Mouse (Mus musculus) heart, postnatal 14 days (tissue): ENCODE measurements around the gene Gm11541. TPM values are rescaled to one million over a fixed set of nuclear protein-coding genes. Genes with fewer than 3 reads are reported as not detected.
"Not testable (repeated sequence)": the region's sequence is repeated elsewhere in the genome, so short reads cannot be mapped to it uniquely, and the experiment has no call there.

Source experiments
- DNase-seq, 2 experiments: peaks; one replicate each; pipeline ENCODE4 v3.0.0; 2021 to 2022
- intact Hi-C: fragments of 180-260 bp; cut with DNase I; formaldehyde crosslinking; loops from one replicate; pipeline ENCODE4 v1.15.1; 2025
- total RNA-seq, 2 experiments: library from RNA; stranded (reverse); gene quantifications; 2 replicates each; pipeline ENCODE4 v1.2.3; 2021

Gm11541 gene
- total RNA-seq, 2 experiments from 2014 or later = not detected

GRCm38 (mm10) chr11:94699399-94699798 is 4.9 kb downstream of the Gm11541 start:
- no peak for DNase-seq
- intact Hi-C loops = no loop called here

GRCm38 (mm10) chr11:94697703-94698464 is 6.4 kb downstream of the Gm11541 start:
- intact Hi-C loops = no loop called here
- DNase-seq = no peak

GRCm38 (mm10) chr11:94697140-94697539 is 7.2 kb downstream of the Gm11541 start:
- intact Hi-C loops = no loop called here
- DNase-seq = no peak

DNA sequence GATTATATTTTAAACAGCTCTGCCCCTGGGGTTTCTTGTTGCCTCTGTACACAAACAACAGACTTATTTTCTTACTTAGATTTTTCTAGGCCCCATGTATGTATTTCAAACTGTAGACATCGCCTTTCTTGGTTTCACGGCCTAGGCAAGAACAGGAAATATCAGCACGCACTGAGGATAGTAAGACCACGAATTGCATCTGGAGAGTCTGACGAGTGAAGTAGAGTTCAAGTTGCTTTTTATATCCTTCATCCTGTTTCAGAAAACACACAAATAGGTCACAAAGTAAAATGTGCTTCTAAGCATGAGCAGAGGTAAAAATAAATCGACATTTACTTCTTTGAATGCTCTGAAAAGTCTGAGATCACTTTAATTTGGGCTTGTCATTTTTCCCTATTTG is 8.8 kb downstream of the Gm11541 start:
- DNase-seq = no peak
- intact Hi-C loops = no loop called here

GRCm38 (mm10) chr11:94692502-94692901 is 11.8 kb downstream of the Gm11541 start:
- intact Hi-C loops, DNase-seq: not testable (repeated sequence)

GRCm38 (mm10) chr11:94687178-94687577 is 17.1 kb downstream of the Gm11541 start:
- intact Hi-C loops = no loop called here
- DNase-seq = no peak

- intact Hi-C loops = no loop called here
- DNase-seq = no peak
Measured at GRCm38 (mm10) chr11:94682427-94682826, 21.9 kb downstream of the Gm11541 start.

GRCm38 (mm10) chr11:94681640-94682039 is 22.7 kb downstream of the Gm11541 start:
- no peak for DNase-seq
- intact Hi-C loops = no loop called here

DNA sequence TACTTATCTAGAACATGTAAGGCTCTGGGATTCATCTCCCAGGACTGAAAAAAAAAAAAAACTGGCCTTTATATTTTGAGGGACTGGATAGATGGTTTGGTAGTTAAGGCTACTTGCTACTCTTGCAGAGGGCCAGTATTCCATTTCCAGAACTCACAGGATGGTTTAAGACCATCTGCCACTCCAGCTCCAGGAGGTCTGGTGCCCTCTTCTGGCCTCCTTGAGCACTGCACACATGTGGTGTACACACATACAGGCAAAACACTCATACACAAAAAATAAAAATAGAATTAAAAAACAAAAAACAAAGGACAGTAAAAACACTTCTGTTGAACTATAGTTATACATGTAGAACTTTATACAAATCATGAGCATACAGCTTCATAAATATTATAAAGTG is 23.7 kb downstream of the Gm11541 start:
- intact Hi-C loops = no loop called here

DNA sequence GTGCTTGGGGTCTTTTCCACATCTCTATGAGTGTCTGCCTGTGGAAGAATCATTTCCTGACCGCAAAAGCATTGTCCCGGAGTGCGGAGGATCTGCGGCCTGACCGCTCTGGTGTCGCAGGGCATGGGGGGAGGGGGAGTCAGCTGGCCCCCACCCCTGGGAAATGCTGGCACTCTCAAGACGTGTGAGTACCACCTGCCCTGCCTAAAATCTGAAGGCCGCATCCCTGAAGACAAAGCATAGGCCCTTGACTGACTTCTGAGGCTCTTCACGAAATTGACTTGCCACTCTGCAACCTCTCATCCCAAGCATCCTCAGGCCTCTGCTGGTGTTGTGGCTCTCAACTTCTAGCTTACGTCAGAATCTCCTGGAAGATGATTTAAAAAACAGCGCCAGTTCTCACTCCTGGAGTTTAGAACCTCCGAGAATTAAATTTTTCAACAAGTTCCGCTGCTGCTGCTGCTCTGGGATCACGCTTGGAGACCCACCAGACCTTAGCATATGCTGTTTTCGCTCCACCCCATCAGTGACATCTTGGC is 26.6 kb downstream of the Gm11541 start:
- intact Hi-C loops = loop anchor here (2.0 kb wide), 1 partner anchor 23 kb away; no protein-coding TSS in a partner anchor
- no peak for DNase-seq

More for the DNA sequence above, 23.7 kb downstream of the Gm11541 start:
- DNase-seq = no peak

DNA sequence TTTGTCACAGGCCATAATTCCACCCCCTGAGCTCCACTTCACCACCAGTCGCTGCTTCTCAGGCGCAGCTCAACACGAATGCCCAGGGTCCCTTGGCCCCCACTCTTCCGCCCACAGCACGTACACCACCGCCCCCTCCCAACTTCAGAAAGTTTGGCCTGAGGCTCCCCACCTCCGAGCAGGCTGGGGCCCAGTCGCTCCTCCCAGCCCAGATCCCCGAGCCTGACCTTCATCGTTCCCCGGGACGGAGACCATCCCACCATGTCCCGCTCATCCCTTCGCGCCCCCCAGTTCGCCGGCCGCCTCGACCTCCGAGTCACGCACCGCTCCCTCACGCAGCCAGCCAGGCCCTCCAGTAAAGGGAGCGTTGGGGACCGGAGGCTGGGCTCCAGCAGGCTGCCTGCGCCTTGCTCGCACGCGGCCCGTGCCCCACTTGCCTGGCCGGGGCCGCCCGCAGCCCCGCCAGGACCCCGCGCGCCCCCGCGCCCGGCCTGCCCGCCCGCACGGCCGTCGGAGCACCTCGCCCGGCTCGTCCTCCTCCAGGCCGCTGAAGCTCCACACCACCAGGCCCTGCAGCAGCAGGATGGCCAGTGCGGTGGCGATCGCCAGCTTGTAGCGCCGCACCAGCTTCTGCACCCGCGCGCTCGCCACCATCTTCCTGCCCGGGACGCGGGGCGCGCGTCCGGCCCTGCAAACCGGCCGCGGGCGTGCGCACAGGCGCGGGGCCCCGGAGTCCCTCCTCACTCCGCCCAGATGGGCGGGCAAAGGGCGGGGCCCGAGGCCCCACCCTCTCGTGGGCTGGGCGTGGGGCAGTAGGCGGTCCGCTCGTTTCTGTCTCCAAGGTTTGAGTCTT is 27.3 kb downstream of the Gm11541 start, which contains the start of gene Xylt2:
Gene Xylt2, minus strand, starts transcription at position 762 of the 853 bp plus-strand sequence.
- intact Hi-C loops = loop anchor here (2.0 kb wide), 1 partner anchor 22 kb away; no protein-coding TSS in a partner anchor
- DNase-seq = peak; percentile 96

DNA sequence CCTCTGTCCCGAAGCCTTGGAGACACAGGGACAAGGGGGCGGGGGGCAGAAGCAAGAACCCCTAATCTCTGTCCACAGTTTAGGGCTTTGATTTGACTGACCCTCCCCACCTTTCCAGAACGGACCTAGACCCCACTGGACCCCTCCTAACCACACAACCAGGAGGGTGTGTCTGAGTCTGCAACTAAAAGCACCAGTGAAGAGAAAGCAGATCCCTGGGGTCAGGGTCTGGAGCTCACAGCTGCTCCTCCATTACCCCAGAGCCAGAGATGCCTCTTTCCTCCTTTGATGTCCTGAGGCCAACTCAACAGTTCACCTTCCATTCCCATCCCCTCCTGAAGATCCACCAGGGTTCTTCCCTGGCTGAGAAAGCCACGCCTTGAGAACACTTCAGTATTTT is 28.0 kb downstream of the Gm11541 start:
- no peak for DNase-seq
- intact Hi-C loops = loop anchor here (2.0 kb wide), 1 partner anchor 22 kb away; no protein-coding TSS in a partner anchor

DNA sequence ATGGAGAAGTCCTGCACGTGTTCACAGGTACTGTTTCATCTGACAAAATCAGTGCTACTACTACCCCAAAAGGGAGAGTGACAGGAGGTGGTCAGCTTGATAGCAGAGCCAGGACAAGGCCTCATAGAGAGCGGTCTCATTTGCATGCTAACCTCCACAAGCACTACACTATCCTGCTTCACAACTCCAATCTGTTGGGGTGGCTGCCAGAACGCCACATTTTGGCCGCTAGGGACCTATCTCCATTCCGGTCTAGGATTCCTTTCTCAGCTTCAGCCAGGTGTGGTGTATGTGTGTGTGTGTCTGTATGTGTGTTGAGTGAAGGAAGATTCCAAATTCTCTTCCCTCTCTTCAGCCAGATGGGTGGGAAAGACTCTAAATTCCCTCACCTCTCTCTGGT is 28.9 kb downstream of the Gm11541 start:
- intact Hi-C loops = no loop called here

GRCm38 (mm10) chr11:94674984-94675383 is 29.3 kb downstream of the Gm11541 start:
- intact Hi-C loops = no loop called here

More for the DNA sequence above, 28.9 kb downstream of the Gm11541 start:
- DNase-seq = no peak

DNA sequence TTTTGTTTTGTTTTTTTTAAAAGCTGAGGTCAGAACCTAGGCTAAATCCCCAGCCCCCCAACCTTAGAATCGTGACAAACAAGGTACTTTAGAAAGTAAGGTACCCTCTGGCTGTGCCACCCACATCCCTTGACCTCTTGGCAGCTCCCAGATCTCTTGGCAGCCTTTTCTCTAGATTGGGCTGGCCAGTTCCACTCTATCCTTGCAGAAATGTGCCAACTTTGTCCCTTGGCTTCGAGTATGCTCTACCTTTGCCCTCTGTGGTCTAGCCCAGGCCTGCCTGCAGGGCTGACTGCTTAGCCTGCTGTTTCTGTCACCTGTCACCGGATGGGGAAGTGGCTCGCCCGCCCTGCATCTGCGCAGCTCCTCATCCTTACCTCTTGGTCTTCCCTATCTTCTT is 39.0 kb downstream of the Gm11541 start:
- DNase-seq = no peak
- intact Hi-C loops = no loop called here

More at GRCm38 (mm10) chr11:94674984-94675383, 29.3 kb downstream of the Gm11541 start:
- DNase-seq = no peak

DNA sequence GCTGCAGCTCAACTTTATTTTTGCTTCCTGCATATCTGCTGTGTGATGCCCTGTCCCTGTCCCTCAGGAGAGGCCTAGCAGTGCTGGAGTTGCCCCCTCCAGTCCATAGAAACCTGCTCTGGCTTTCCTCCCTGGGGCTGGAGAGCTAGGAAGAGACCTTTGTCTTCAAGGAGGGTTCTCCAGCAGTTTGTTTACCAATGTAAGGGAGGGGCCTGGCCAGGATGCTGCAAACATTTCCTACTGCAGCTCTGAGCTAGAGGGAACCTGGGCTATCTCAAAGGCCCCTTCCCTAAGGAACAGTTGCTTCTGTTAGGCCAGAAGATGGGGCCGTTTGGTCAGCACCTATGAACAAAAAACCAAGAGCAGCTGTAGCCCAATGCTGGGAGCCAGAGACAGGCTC is 43.0 kb downstream of the Gm11541 start:
- intact Hi-C loops = no loop called here
- DNase-seq = no peak

DNA sequence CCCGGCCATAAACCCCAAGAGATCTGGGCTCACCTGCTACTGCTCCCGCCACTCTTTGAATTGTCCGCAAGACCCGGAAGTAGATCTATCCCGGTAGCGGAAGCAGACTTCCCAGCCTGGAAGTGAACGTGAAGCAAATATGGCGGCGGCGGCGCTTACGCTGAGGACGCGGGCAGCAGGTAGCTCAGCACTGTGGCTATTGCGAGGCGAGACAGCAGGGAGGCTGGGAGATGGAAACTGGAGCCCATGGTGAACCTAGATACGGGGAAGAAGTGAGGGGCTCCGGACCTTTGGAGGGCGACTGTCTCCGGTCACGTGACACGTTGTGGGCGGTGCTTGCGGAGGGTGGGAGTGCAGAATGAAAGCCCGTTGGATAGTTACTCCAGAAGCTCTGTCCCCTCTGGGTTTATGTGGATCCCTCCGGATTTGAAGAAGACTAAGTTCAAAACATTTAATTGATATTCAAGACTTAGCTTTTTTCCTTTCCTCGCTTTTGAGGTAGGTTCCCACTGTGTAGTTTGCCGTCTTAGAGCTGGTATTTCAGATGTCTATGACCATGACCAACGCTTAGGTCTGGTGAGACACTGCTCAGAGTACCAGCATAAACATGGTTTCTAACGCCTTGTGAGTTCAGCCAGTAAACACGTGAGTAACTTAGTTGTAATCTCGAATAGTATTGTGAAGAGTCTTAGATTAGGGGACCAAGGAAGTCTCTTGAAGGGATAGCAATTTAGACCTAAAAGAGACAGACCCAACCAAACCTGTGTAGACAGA is 50.4 kb downstream of the Gm11541 start, which contains the start of the genes Mrpl27 and Eme1:
Gene Mrpl27, plus strand, starts transcription at position 105 of the 774 bp plus-strand sequence.
Gene Eme1, minus strand, starts transcription at position 302 of the 774 bp plus-strand sequence.
- intact Hi-C loops = loop anchor here (2.0 kb wide), 1 partner anchor 23 kb away; the partner anchor contains the start of gene Xylt2
- DNase-seq = peak; percentile 81 to 89

DNA sequence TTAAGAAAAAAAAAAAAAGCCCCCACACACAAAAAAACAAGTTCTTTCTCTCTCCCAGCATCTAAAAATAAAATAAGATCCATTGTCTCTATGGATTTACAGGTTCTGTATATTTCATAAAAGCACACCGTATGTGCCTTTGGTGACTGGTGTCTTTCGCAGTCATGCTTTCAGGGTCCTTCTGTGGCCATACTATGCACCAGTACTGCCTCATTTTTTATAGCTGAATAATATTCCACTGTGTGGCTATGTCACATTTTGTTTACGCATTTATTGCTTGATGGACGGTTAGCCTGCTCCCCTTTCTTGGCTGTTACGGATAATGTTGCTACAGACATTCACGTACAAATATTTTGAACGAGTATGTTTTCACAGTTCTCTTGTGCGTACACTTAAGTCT is 51.3 kb downstream of the Gm11541 start:
- no peak for DNase-seq
- intact Hi-C loops = no loop called here

- intact Hi-C loops, DNase-seq: not testable (repeated sequence)
Measured at GRCm38 (mm10) chr11:94651241-94651640, 53.1 kb downstream of the Gm11541 start.

GRCm38 (mm10) chr11:94646457-94646856 is 57.8 kb downstream of the Gm11541 start:
- intact Hi-C loops = no loop called here

More at GRCm38 (mm10) chr11:94646457-94646856, 57.8 kb downstream of the Gm11541 start:
- DNase-seq = no peak
